13 mouse cellular contexts compared by ENCODE assay signal in the genomic region with DNA sequence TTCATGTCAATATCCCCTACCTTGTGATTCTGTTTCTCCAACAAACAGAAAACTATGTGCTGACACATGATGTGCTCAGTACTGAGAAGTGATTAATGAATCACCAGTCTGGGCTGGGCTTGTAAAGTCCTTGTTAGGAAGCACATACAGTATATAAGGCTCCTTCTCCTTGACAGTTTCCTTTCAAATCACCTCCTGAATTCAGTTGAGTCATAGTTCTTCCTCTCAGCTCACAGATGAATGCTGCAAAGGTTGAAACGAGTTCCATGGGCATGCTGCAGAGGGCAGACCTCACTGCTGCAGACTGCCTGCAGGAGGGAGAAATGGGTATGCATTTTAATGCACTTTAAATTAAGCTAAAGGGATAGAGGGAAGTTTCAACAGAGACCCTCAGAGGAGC. TPM values are rescaled to one million over a fixed set of nuclear protein-coding genes. Genes with fewer than 3 reads are reported as not detected.
DNase-seq lines count a peak whose midpoint lies in the region; ATAC-seq and TF ChIP-seq lines count a peak whose summit lies in the region.
"Had no signal": no experiment of that assay in that cellular context is flagged by ENCODE, and none has a peak within 500 bp of the region (broad histone marks: within the 10 kb centered on the region; RNA-seq: fewer than 3 reads in every experiment).

TSS of gene Clec2h (plus strand) at position 180 of the 400 bp plus-strand sequence.

- H3K27me3 ChIP-seq in liver, embryonic 14.5 days (ENCODE audit: control insufficient read depth, insufficient read depth, low read length), result no peaks in the 10 kb centered on the region
- H3K27me3 ChIP-seq in liver, embryonic 12.5 days (replicated peaks), result no peaks in the 10 kb centered on the region
- H3K27me3 ChIP-seq in forebrain, embryonic 16.5 days (replicated peaks; ENCODE audit: control insufficient read depth, insufficient read depth, low read length), result no peaks in the 10 kb centered on the region
- H3K27me3 ChIP-seq: heart, embryonic 15.5 days; liver, embryonic 15.5 days had no signal

- ATAC-seq in liver, embryonic 14.5 days (ENCODE audit: insufficient read depth), result no peak
- no peak for ATAC-seq in liver, embryonic 12.5 days
- peak; percentile 63; the same call in 1 of the 2 replicates for ATAC-seq in megakaryocyte-erythroid progenitor cell, adult 5-6 weeks (replicated peaks; ENCODE audit: low FRiP score, low TSS enrichment, poor library complexity, severe bottlenecking)
- ATAC-seq in forebrain, embryonic 16.5 days, result no peak

- no peaks in the 10 kb centered on the region for H3K4me1 ChIP-seq in liver, embryonic 14.5 days (replicated peaks; ENCODE audit: control insufficient read depth in 2 of 2, insufficient read depth in 2 of 2, low read length in 1 of 2)
- no peaks in the 10 kb centered on the region for H3K4me1 ChIP-seq in liver, embryonic 12.5 days
- H3K4me1 ChIP-seq in embryonic fibroblast, embryonic 13.5 days (ENCODE audit: control insufficient read depth, insufficient read depth, low read length), result no peaks in the 10 kb centered on the region
- H3K4me1 ChIP-seq in forebrain, embryonic 16.5 days (replicated peaks; ENCODE audit: control insufficient read depth, insufficient read depth, low read length), result no peaks in the 10 kb centered on the region
- H3K4me1 ChIP-seq: heart, embryonic 15.5 days; liver, embryonic 15.5 days had no signal

- H3K36me3 ChIP-seq in liver, embryonic 14.5 days (replicated peaks; ENCODE audit: control insufficient read depth, insufficient read depth, low read depth), result no peaks in the 10 kb centered on the region
- H3K36me3 ChIP-seq in liver, embryonic 12.5 days, result no peaks in the 10 kb centered on the region
- no peaks in the 10 kb centered on the region for H3K36me3 ChIP-seq in forebrain, embryonic 16.5 days (ENCODE audit: control insufficient read depth, insufficient read depth)
- H3K36me3 ChIP-seq: heart, embryonic 15.5 days; liver, embryonic 15.5 days had no signal

- H3K27ac ChIP-seq in liver, embryonic 14.5 days, result no peak within 1 kb of the TSS
- H3K27ac ChIP-seq in liver, embryonic 12.5 days, result no peak within 1 kb of the TSS
- no peak within 1 kb of the TSS for H3K27ac ChIP-seq in embryonic fibroblast, embryonic 13.5 days (ENCODE audit: insufficient read depth, low read length)
- no peak within 1 kb of the TSS for H3K27ac ChIP-seq in forebrain, embryonic 16.5 days (ENCODE audit: low read length)
- H3K27ac ChIP-seq: heart, embryonic 15.5 days; liver, embryonic 15.5 days had no signal

- H3K9ac ChIP-seq in liver, embryonic 14.5 days (replicated peaks), result no peak within 1 kb of the TSS
- no peak within 1 kb of the TSS for H3K9ac ChIP-seq in liver, embryonic 12.5 days
- H3K9ac ChIP-seq in forebrain, embryonic 16.5 days (replicated peaks; ENCODE audit: low read depth, low read length), result no peak within 1 kb of the TSS
- H3K9ac ChIP-seq: heart, embryonic 15.5 days; liver, embryonic 15.5 days had no signal

- 0 out of 2 replicates have a peak, but pooled peaks have one; percentile 9 for TF ChIP-seq CTCF in liver, embryonic 14.5 days (IDR thresholded peaks at IDR 0.05; ENCODE audit: low read depth)
- TF ChIP-seq CTCF in embryonic fibroblast, embryonic 13.5 days (IDR thresholded peaks at IDR 0.05; ENCODE audit: borderline replicate concordance, insufficient read depth, low read length), result peak; percentile 56; the same call in 1 of the 2 replicates

- DNase-seq in liver, embryonic 14.5 days (ENCODE audit: low read depth in 3 of 3, low spot score in 3 of 3), result no peak
- peak; percentile 16 for DNase-seq in ES-CJ7 (ENCODE audit: low read depth, low spot score)
- no peak for DNase-seq in heart, postnatal 25 days (ENCODE audit: low spot score)

- H3K4me2 ChIP-seq in liver, embryonic 14.5 days (ENCODE audit: low read depth), result no peak within 1 kb of the TSS
- H3K4me2 ChIP-seq in liver, embryonic 12.5 days, result no peak within 1 kb of the TSS
- H3K4me2 ChIP-seq in forebrain, embryonic 16.5 days (ENCODE audit: low read length), result no peak within 1 kb of the TSS
- H3K4me2 ChIP-seq: heart, embryonic 15.5 days; liver, embryonic 15.5 days had no signal

- no peaks in the 10 kb centered on the region for H3K9me3 ChIP-seq in liver, embryonic 14.5 days (ENCODE audit: control insufficient read depth, low read length)
- no peaks in the 10 kb centered on the region for H3K9me3 ChIP-seq in liver, embryonic 12.5 days (replicated peaks)
- H3K9me3 ChIP-seq in forebrain, embryonic 16.5 days (ENCODE audit: control insufficient read depth, low read length), result no peaks in the 10 kb centered on the region
- H3K9me3 ChIP-seq: heart, embryonic 15.5 days; liver, embryonic 15.5 days had no signal

- WGBS in liver, embryonic 14.5 days (ENCODE audit: insufficient replicate concordance), result 3% methylated on average over 1 of the region's 1 CpGs
- 7% methylated on average over 1 of the region's 1 CpGs for WGBS in liver, embryonic 12.5 days (ENCODE audit: insufficient replicate concordance)
- 0% methylated on average over 1 of the region's 1 CpGs for WGBS in forebrain, embryonic 16.5 days

- TF ChIP-seq EP300 in liver, embryonic 14.5 days (IDR thresholded peaks at IDR 0.05; ENCODE audit: low read depth), result no peak

- no peak for TF ChIP-seq POLR2A in embryonic fibroblast, embryonic 13.5 days (IDR thresholded peaks at IDR 0.05; ENCODE audit: low read depth, low read length)

- H3K4me3 ChIP-seq in liver, embryonic 14.5 days (ENCODE audit: insufficient read depth in 1 of 2, low read depth in 2 of 2, low read length in 2 of 2), result no peak within 1 kb of the TSS
- no peak within 1 kb of the TSS for H3K4me3 ChIP-seq in liver, embryonic 12.5 days
- no peak within 1 kb of the TSS for H3K4me3 ChIP-seq in embryonic fibroblast, embryonic 13.5 days (ENCODE audit: insufficient read depth, low read length)
- H3K4me3 ChIP-seq in forebrain, embryonic 16.5 days (replicated peaks; ENCODE audit: low read length), result no peak within 1 kb of the TSS
- H3K4me3 ChIP-seq: heart, embryonic 15.5 days; liver, embryonic 15.5 days had no signal

- intact Hi-C loops in heart, postnatal 25 days (cut with DNase I), result no loop called here

RNA-seq across cellular contexts. Expression of gene Clec2h, which starts in this region (rescaled TPM):
- polyA plus RNA-seq in liver, embryonic 14.5 days (2012; rRNA removed), result 0.06 and 0.07 TPM in 2 replicates
- 0.14 TPM in 1 of 2 replicates, not detected in the other for polyA plus RNA-seq in liver, embryonic 14.5 days (2014; fragmentation: Nextera tagmentation; extraction: Ambion mirVana)
- polyA plus RNA-seq in liver, embryonic 12.5 days (2016; fragmentation: Nextera tagmentation; extraction: Ambion mirVana), result not detected in 2 replicates
- polyA plus RNA-seq in embryonic fibroblast, embryonic 13.5 days (2011; ENCODE audit: insufficient read length, low read depth, missing spikeins), result not detected in 2 replicates
- total RNA-seq in megakaryocyte-erythroid progenitor cell, adult 5-6 weeks (2014; fragmentation: Nextera tagmentation), result not detected in 2 replicates
- total RNA-seq in megakaryocyte-erythroid progenitor cell, adult 5-6 weeks (2017), result not detected in 2 replicates
- total RNA-seq in heart, postnatal 25 days (2021), result under 1 TPM in 1 of 2 experiments, not detected in 1; 0.56 TPM
- polyA plus RNA-seq in forebrain, embryonic 16.5 days (2015; fragmentation: Nextera tagmentation; extraction: Ambion mirVana), result not detected in 2 replicates
- total RNA-seq: layer of hippocampus, postnatal 10 days; monocyte, adult 5-6 weeks had no signal
- polyA plus RNA-seq: embryonic facial prominence, embryonic 11.5 days; heart, embryonic 15.5 days; thymus, postnatal 0 days had no signal

Comparison
In these comparisons a context has a peak if more than half of its experiments do, and no peak if none do; other contexts are left out.
1. Peak in ATAC-seq in megakaryocyte-erythroid progenitor cell, adult 5-6 weeks; RNA of the gene not detected or under 1 TPM.